Mouse (Mus musculus): ENCODE measurements around the gene Kmt5b.

DNA sequence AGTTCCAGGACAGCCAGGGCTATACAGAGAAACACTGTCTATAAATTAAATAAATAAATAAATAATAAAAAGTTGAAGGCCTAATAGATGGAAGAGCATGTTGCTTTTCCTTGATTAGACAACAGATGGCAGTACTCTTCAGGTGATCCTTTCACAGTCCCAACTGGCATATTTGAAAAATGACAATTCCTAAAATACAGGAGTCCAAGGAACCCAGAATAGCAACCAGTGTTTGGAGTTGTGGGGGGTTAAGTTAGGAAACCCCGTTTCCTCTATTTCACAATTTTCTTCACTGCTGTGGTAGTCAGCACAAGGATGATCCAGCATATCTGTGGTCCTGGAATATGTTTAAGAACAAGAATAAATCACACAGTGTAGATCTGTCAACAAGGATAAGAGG lies 22.9 kb downstream of the Kmt5b start:
- TF ChIP-seq MAFK (IDR thresholded peaks at IDR 0.05; ENCODE audit: insufficient read depth, low read depth, low read length), result no peak
- TF ChIP-seq HCFC1 (IDR thresholded peaks at IDR 0.05; ENCODE audit: borderline replicate concordance, insufficient read depth, low read length), result no peak
- no peak for TF ChIP-seq ZC3H11A (IDR thresholded peaks at IDR 0.05; ENCODE audit: borderline replicate concordance, low read depth, low read length)
- no peak for TF ChIP-seq CHD2 (IDR thresholded peaks at IDR 0.05; ENCODE audit: low read depth, low read length)
- TF ChIP-seq ZNF384 (IDR thresholded peaks at IDR 0.05; ENCODE audit: low read depth, low read length), result no peak
